Mouse (Mus musculus) olfactory bulb, adult 2 months (tissue): Measurements from ENCODE around the gene Selenop.

ENCODE experiments used
- CTCF ChIP-seq: fragments of 200-500 bp; IDR thresholded peaks from 2 replicates; pipeline ENCODE4 v1.5.1; 2012; ENCODE audit warnings: low read depth, mild to moderate bottlenecking, low read length, moderate library complexity; ENCODE audit not compliant: insufficient read depth
- POLR2A ChIP-seq: fragments of 200-500 bp; IDR thresholded peaks from 2 replicates; pipeline ENCODE4 v1.6.1; 2012; ENCODE audit warnings: mild to moderate bottlenecking, low read depth, low read length, moderate library complexity; ENCODE audit not compliant: insufficient read depth

GRCm38 (mm10) chr15:3231004-3231403 lies 37.3 kb upstream of the Selenop start:
- TF ChIP-seq CTCF (no peak), POLR2A (no peak)
